Mouse (Mus musculus) kidney, embryonic 14.5 days (tissue): ENCODE results near the gene Daam1. TPM values are rescaled to one million over a fixed set of nuclear protein-coding genes. Genes with fewer than 3 reads are reported as not detected.

Source experiments
- ATAC-seq: fragments of 200-750 bp; cut with Nextera tagmentation; 2 replicates; pipeline ENCODE4 v1.8.0; 2017; ENCODE audit warnings: moderate number of reproducible peaks, mild to moderate bottlenecking, moderate TSS enrichment, moderate library complexity; ENCODE audit not compliant: low FRiP score, low TSS enrichment
- H3K27ac ChIP-seq: fragments of 300-500 bp; sonication (generic); 2 replicates; pipeline ENCODE4 v1.5.1; 2014; ENCODE audit warnings: low read depth, mild to moderate bottlenecking, low read length, moderate library complexity, mixed read lengths
- H3K27me3 ChIP-seq: fragments of 300-500 bp; sonication (generic); 2 replicates; pipeline ENCODE4 v1.6.1; 2014; ENCODE audit warnings: mild to moderate bottlenecking, low read length; ENCODE audit not compliant: control insufficient read depth, insufficient read depth
- H3K36me3 ChIP-seq: fragments of 300-500 bp; sonication (generic); 2 replicates; pipeline ENCODE4 v1.6.1; 2014; ENCODE audit warnings: low read length, mixed read lengths; ENCODE audit not compliant: control insufficient read depth, insufficient read depth
- H3K4me1 ChIP-seq: fragments of 300-500 bp; sonication (generic); 2 replicates; pipeline ENCODE4 v1.6.1; 2014; ENCODE audit warnings: low read length, mixed read lengths; ENCODE audit not compliant: control insufficient read depth, insufficient read depth
- H3K4me2 ChIP-seq: fragments of 300-500 bp; sonication (generic); replicated peaks from 2 replicates; pipeline ENCODE4 v1.6.1; 2014; ENCODE audit warnings: low read depth, mild to moderate bottlenecking, low read length
- H3K4me3 ChIP-seq: fragments of 300-500 bp; sonication (generic); 2 replicates; pipeline ENCODE4 v1.5.1; 2014; ENCODE audit warnings: mild to moderate bottlenecking, low read length
- H3K9ac ChIP-seq: fragments of 300-500 bp; sonication (generic); 2 replicates; pipeline ENCODE4 v1.6.1; 2014; ENCODE audit warnings: low read depth, mild to moderate bottlenecking, low read length, moderate library complexity
- H3K9me3 ChIP-seq: fragments of 300-500 bp; sonication (generic); 2 replicates; pipeline ENCODE4 v1.6.1; 2016; ENCODE audit warnings: low read length; ENCODE audit not compliant: control insufficient read depth
- WGBS: fragments of 180-500 bp; shearing (Covaris S2); extraction: QIAGEN DNeasy Blood & Tissue Kit; methylation state at CpG from one replicate; pipeline ENCODE4 v1.1.7; 2014; 5-methylcytosine and 5-hydroxymethylcytosine counted together
- polyA plus RNA-seq: library from polyadenylated mRNA; unstranded; fragments of >200 nt; fragmentation: Nextera tagmentation; extraction: Ambion mirVana; gene quantifications from 2 replicates; pipeline ENCODE4 v1.2.1, GENCODE M21; 2014

Daam1 gene
- polyA plus RNA-seq, 1 experiment from 2014 or later: 13.0 TPM

- no peak; the same call in 1 of the 2 replicates for ATAC-seq
- no peaks in the 10 kb centered on the region for H3K27me3 ChIP-seq
- no peaks in the 10 kb centered on the region for H3K9me3 ChIP-seq
- no peak overlapping the region for H3K9ac ChIP-seq
- WGBS: 49% methylated on average over 8 of the region's 8 CpGs
- H3K36me3 ChIP-seq: no peaks in the 10 kb centered on the region
- H3K27ac ChIP-seq: no peak overlapping the region
- H3K4me2 ChIP-seq: no peak overlapping the region
- H3K4me3 ChIP-seq: no peak overlapping the region
- H3K4me1 ChIP-seq: peaks cover 22% of the 10 kb centered on the region
These were observed 58.4 kb downstream of the Daam1 start for GRCm38 (mm10) chr12:71889266-71889665.

- H3K9ac ChIP-seq: no peak overlapping the region
- no peaks in the 10 kb centered on the region for H3K27me3 ChIP-seq
- H3K4me1 ChIP-seq: peaks cover 22% of the 10 kb centered on the region
- H3K9me3 ChIP-seq: no peaks in the 10 kb centered on the region
- H3K27ac ChIP-seq: no peak overlapping the region
- 100% methylated on average over 1 of the region's 1 CpGs for WGBS
- no peak for ATAC-seq
- no peak overlapping the region for H3K4me2 ChIP-seq
- no peaks in the 10 kb centered on the region for H3K36me3 ChIP-seq
- no peak overlapping the region for H3K4me3 ChIP-seq
These were observed 59.4 kb downstream of the Daam1 start for GRCm38 (mm10) chr12:71890282-71890681.

GRCm38 (mm10) chr12:71891729-71892355 is 61.0 kb downstream of the Daam1 start:
- H3K36me3 ChIP-seq: no peaks in the 10 kb centered on the region
- peaks cover 20% of the 10 kb centered on the region for H3K4me1 ChIP-seq
- no peaks in the 10 kb centered on the region for H3K9me3 ChIP-seq
- no peak overlapping the region for H3K9ac ChIP-seq
- H3K4me3 ChIP-seq: no peak overlapping the region
- no peak overlapping the region for H3K27ac ChIP-seq
- 0 out of 2 replicates have a peak, but pooled peaks have one; percentile 41 for ATAC-seq
- WGBS: 25% methylated on average over 7 of the region's 7 CpGs
- H3K4me2 ChIP-seq: no peak overlapping the region
- no peaks in the 10 kb centered on the region for H3K27me3 ChIP-seq

- H3K9ac ChIP-seq: no peak overlapping the region
- peaks cover 15% of the 10 kb centered on the region for H3K4me1 ChIP-seq
- H3K27ac ChIP-seq: no peak overlapping the region
- no peak for ATAC-seq
- H3K36me3 ChIP-seq: peaks cover 5% of the 10 kb centered on the region; the same call in 1 of the 2 replicates
- H3K27me3 ChIP-seq: no peaks in the 10 kb centered on the region
- H3K4me2 ChIP-seq: no peak overlapping the region
- no peaks in the 10 kb centered on the region for H3K9me3 ChIP-seq
- H3K4me3 ChIP-seq: no peak overlapping the region
- 51% methylated on average over 9 of the region's 9 CpGs for WGBS
These were observed 62.2 kb downstream of the Daam1 start for GRCm38 (mm10) chr12:71892996-71893605.

- Histone ChIP-seq H3K27ac (no peak overlapping the region), H3K9me3 (no peaks in the 10 kb centered on the region), H3K36me3 (peaks cover 5% of the 10 kb centered on the region; the same call in 1 of the 2 replicates), H3K4me1 (no peaks in the 10 kb centered on the region), H3K9ac (no peak overlapping the region), H3K27me3 (no peaks in the 10 kb centered on the region), H3K4me2 (no peak overlapping the region), H3K4me3 (no peak overlapping the region)
- no peak for ATAC-seq
- 72% methylated on average over 5 of the region's 5 CpGs for WGBS
These were observed 67.4 kb downstream of the Daam1 start for GRCm38 (mm10) chr12:71898231-71898630.

- ATAC-seq: no peak
- WGBS: 83% methylated on average over 7 of the region's 7 CpGs
- no peak overlapping the region for H3K4me2 ChIP-seq
- no peak overlapping the region for H3K9ac ChIP-seq
- no peak overlapping the region for H3K4me3 ChIP-seq
- no peak overlapping the region for H3K27ac ChIP-seq
- H3K36me3 ChIP-seq: peaks cover 5% of the 10 kb centered on the region; the same call in 1 of the 2 replicates
- no peaks in the 10 kb centered on the region for H3K4me1 ChIP-seq
- H3K9me3 ChIP-seq: no peaks in the 10 kb centered on the region
- no peaks in the 10 kb centered on the region for H3K27me3 ChIP-seq
These were observed 68.0 kb downstream of the Daam1 start for GRCm38 (mm10) chr12:71898666-71899520.

GRCm38 (mm10) chr12:71899566-71899965 is 68.7 kb downstream of the Daam1 start:
- WGBS: 82% methylated on average over 4 of the region's 4 CpGs
- no peak overlapping the region for H3K4me2 ChIP-seq
- H3K9me3 ChIP-seq: no peaks in the 10 kb centered on the region
- no peak overlapping the region for H3K27ac ChIP-seq
- H3K4me1 ChIP-seq: no peaks in the 10 kb centered on the region
- no peak overlapping the region for H3K4me3 ChIP-seq
- peaks cover 5% of the 10 kb centered on the region; the same call in 1 of the 2 replicates for H3K36me3 ChIP-seq
- no peak for ATAC-seq
- H3K27me3 ChIP-seq: no peaks in the 10 kb centered on the region
- no peak overlapping the region for H3K9ac ChIP-seq

- Histone ChIP-seq H3K4me3 (no peak overlapping the region), H3K4me1 (no peaks in the 10 kb centered on the region; the same call in 1 of the 2 replicates), H3K36me3 (peaks cover 5% of the 10 kb centered on the region; the same call in 1 of the 2 replicates), H3K4me2 (no peak overlapping the region), H3K27ac (no peak overlapping the region), H3K9ac (no peak overlapping the region), H3K27me3 (no peaks in the 10 kb centered on the region), H3K9me3 (no peaks in the 10 kb centered on the region)
- no peak for ATAC-seq
- whole genome bisulfite sequencing: 89% methylated on average over 7 of the region's 7 CpGs
These were observed 70.3 kb downstream of the Daam1 start for GRCm38 (mm10) chr12:71901211-71901610.
